Mouse (Mus musculus) gastrocnemius, adult 8-10 months (tissue): Measurements from ENCODE around the gene Nf1. TPM values are rescaled to one million over a fixed set of nuclear protein-coding genes. Genes with fewer than 3 reads are reported as not detected.

Experiments used
- DNase-seq, 2 experiments: peaks; one replicate each; pipeline ENCODE4 v3.0.0; 2022; ENCODE audit warnings: low spot score in 2 of 2
- total RNA-seq, 4 experiments: library from RNA; stranded (reverse); gene quantifications; 2 replicates each; pipeline ENCODE4 v1.2.4; 2022

The Nf1 gene
- total RNA-seq, 4 experiments from 2014 or later: 13.8 to 17.5 (median 16.6) TPM

DNA sequence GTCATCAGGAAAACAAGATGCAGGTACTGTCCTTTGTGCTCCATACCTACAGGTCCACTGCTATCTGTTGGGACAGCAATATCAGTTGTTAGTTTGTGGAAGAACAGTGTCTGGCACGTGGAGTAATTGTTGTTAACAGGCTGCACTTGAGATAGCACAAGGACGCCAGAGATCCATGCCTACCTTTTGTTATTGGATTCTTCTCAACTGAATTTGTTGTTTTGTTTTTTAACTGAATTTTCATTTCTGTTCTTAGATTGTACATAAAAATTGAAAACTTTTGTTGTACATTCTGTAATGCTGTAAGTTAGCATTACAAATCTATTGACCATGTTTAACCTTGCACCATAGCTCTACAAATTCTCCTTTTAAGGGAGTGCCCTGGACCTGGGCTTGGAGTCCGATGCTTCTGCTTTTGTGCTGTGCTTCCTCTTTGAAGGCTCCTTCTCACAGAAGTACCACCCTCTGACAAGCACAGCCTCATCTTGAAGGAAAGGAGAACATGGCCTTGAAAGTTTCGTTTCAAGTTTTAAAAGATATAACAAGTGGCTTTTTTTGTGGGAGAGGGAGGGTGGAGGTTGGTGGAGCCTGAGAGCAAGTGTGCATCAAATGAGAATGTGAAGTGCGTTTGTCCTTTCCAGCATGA, 188.4 kb downstream of the Nf1 start:
- no peak for DNase-seq

DNA sequence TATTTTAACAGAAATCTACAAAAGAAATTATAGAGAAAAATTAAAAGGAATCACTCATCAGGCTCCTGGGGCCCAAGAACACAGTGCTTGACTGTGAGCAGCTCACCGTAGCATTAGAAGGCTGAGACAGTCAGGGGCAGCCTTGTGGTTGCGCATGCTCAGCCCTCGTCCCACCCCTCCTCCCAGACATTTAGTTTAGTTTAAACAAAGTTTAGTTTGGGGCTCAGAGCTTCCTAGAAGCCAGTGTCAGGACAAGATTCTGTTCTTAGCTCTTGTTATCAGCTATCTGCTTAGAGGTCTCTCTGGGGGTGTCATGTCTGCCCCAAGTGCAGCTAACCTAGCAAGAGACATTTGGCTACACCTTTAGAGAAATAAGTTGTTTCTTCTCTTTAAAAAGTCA, 189.1 kb downstream of the Nf1 start:
- no peak for DNase-seq

- no peak for DNase-seq
These were observed 189.7 kb downstream of the Nf1 start for GRCm38 (mm10) chr11:79529226-79529625.

- no peak for DNase-seq
These were observed 190.2 kb downstream of the Nf1 start for GRCm38 (mm10) chr11:79529736-79530135.

- peak in 1 of 2 experiments; percentile 24 for DNase-seq
These were observed 190.9 kb downstream of the Nf1 start, which contains the start of the genes Evi2 and Evi2a for GRCm38 (mm10) chr11:79530333-79530761. Gene Evi2, minus strand, starts transcription at chr11:79530589. Gene Evi2a, minus strand, starts transcription at chr11:79530609.

- no peak for DNase-seq
These were observed 191.3 kb downstream of the Nf1 start for GRCm38 (mm10) chr11:79530774-79531173.

GRCm38 (mm10) chr11:79531485-79531884, 192.0 kb downstream of the Nf1 start:
- DNase-seq: no peak

- DNase-seq: no peak
These were observed 193.8 kb downstream of the Nf1 start for GRCm38 (mm10) chr11:79533311-79533710.

- no peak for DNase-seq
These were observed 194.6 kb downstream of the Nf1 start for GRCm38 (mm10) chr11:79533950-79534690.

DNA sequence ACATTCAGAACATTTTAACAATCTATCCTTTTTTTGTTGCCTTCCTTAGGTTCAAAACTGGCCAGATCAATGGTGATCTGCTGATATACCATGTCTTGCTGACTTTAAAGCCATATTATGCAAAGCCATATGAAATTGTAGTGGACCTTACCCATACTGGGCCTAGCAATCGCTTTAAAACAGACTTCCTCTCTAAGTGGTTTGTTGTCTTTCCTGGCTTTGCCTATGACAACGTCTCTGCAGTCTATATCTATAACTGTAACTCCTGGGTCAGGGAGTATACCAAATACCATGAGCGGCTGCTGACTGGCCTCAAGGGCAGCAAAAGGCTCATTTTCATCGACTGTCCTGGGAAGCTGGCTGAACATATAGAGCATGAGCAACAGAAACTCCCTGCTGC, 196.1 kb downstream of the Nf1 start:
- DNase-seq: no peak

GRCm38 (mm10) chr11:79536293-79536692, 196.8 kb downstream of the Nf1 start:
- no peak for DNase-seq

DNA sequence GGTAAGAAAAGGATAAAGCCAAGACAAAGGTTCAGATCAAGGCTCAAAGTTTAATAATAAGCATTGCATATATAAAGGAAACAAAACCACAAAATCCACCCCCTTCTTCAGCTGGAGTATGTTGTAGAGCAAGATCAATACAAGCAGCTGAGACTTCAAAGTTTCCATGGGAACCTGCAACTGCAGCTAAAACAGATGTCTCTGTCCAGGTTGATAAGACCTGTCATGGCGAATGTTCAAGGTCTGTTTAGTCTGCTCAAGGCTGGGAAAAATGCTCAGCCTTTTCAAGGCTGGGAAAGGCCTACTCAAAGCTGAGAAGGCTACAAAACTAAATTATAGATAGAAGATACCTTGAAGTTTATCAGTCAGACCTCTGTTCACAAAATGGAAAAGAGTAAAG, 213.1 kb downstream of the Nf1 start:
- no peak for DNase-seq

- DNase-seq: no peak
These were observed 221.0 kb downstream of the Nf1 start for GRCm38 (mm10) chr11:79560536-79560935.

DNA sequence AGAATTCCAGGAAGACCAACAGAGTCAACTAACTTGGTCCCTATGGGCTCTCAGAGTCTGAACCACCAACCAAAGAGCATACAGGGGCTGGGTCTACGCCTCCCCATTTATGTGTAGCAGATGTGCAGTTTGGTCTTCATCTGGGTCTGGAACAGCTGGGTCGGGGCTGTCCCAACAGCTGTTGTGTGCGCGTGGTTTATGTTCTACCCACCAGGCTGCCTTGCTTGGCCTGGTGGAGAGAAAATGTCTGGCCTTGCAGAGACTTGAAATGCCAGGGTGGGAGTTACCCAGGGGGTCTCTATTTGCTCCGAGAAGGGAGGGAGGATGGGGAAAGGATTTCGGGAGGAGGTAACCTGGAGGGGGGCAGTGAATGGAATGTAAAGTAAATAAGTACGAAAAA, 224.0 kb downstream of the Nf1 start:
- DNase-seq: no peak

DNA sequence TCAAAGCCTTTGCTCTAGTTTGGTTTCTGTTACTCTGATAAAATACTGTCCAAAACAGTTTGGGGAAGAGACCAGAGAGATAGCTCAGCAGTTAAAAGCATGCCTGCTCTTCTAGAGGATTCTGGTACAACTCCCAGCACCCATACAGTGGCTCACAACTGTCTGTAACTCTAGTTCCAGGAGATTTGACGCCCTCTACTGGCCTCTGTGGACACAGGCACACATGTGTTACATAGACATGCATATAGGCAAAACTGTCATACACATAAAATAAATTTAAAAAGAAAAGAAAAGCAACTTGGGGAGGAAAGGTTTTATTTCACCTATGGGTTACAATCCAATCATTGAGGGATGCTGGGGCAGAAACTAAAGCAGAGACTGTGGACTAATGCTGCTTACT, 227.5 kb downstream of the Nf1 start:
- no peak for DNase-seq

DNA sequence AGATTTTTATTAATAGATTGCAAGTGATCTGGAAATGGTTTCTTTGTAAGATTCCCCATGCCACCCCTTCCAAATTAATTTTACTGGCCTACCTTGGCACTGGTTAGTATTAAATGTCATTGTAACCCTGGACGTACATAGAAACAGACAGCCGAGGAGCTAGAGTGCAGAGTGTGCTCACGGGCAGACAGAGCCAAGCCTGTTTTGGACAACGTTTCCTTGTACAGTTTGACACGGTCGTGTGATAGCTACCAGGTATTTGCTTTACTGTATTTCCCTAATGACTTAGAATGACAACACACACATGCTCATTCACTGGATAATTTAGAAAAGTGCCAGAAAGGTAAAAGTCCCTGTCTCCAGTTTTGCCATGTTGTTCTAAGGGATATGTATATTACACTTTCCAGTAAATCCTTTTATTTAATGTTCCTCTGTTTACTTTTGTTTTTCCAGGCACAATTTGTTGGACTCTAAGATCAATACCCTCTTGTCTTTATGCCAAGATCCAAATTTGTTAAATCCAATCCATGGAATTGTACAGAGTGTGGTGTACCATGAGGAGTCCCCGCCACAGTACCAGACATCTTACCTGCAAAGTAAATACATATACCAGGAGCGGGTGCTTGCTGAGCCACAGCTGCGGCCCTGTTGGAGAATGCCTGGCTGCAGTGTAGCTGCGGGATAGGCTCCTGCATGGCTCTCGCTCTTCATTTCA, 228.9 kb downstream of the Nf1 start:
- no peak for DNase-seq

- DNase-seq: no peak
These were observed 230.8 kb downstream of the Nf1 start for GRCm38 (mm10) chr11:79570319-79570718.

DNA sequence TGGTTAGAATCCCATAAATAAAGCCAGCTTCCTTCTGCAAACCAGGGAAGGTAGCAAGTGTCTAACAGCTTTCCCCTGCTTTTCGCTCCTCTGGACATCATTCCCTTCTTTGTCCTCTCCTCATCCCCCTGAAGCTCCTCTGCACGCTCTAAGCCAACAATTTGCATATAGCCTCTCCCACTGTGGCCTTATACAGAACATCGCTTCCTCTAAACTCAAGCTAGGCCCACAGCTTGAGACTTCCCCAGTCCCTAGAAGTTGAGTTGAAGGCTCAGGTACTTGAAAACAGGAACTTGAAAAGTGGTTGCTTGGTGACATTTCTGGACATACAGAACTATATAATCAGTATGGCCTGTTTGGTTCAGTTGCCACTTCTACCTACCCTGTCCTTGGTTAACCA, 234.3 kb downstream of the Nf1 start:
- no peak for DNase-seq

DNA sequence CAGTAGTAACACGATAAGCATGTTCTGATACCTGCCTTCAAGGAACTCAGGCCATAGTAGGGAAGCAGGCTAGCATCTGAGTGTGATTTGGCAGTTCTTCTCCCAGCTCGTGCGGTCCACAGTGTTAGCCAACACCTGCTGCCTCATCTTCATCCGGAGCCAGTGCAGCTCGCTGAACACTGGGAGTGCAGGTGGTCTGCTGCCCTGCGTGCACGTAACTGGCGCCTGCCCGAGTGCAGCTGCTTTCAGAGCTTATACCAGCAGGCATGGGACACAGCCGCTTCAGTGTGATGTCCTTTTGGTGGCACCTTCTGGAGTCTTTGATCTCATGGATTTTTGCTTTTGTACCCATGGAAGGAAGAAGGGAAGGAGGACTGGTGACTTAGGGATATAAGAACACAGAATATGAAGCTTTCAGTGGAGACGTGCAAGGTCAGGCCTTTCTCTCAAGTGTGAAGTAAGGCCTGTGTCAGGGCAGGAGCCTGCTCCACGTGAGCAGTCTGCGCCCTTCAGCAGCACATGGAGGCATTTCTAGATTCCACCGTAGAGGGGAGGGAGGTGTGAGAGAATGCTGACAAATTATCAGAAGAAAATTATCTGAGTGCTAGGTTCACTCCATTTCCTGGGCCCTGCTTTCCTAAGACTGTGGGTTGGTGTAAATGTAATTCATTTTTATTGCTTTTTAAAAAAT, 236.0 kb downstream of the Nf1 start:
- no peak for DNase-seq

- DNase-seq: peak; percentile 58 to 64
These were observed 238.2 kb downstream of the Nf1 start for GRCm38 (mm10) chr11:79577741-79578140.

- no peak for DNase-seq
These were observed 241.2 kb downstream of the Nf1 start for GRCm38 (mm10) chr11:79580660-79581059.

DNA sequence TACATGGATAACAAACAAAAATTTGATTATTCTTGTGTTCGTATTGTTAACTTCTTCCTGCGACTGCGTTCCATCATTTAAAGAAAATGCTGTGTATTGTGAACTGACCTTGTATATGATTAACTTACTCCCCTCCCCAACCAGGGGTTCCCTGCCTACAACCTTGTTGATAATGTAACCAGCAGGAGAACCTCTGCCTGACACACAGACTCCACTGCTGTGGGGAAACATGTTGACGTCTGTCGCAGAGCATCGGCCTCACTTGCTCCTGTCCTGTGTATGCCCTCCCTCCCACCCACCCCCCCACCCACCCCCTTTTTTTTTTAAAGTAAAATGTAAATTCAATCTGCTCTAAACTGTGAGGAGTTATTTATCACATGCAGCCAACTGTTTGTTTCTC, 241.8 kb downstream of the Nf1 start:
- DNase-seq: no peak
